Mouse (Mus musculus): ENCODE data around the gene Tspan5. TPM values are rescaled to one million over a fixed set of nuclear protein-coding genes. Genes with fewer than 3 reads are reported as not detected.

The Tspan5 gene
- 16.8 and 17.5 TPM in 2 replicates for polyA plus RNA-seq (2015; fragmentation: Nextera tagmentation; extraction: Ambion mirVana)

GRCm38 (mm10) chr3:138741649-138742565, at the start of gene Tspan5:
Gene Tspan5, plus strand, starts transcription at chr3:138742195.
- peak; percentile 85 for DNase-seq (ENCODE audit: low spot score)

GRCm38 (mm10) chr3:138692302-138692701, 49.7 kb upstream of the Tspan5 start:
- DNase-seq (ENCODE audit: low spot score) = no peak

- no peak for DNase-seq (ENCODE audit: low spot score)
These were observed 38.6 kb upstream of the Tspan5 start for GRCm38 (mm10) chr3:138703399-138703798.

- DNase-seq (ENCODE audit: low spot score) = no peak
These were observed 37.5 kb upstream of the Tspan5 start for GRCm38 (mm10) chr3:138704469-138704868.

- no peak for DNase-seq (ENCODE audit: low spot score)
These were observed 36.1 kb upstream of the Tspan5 start for GRCm38 (mm10) chr3:138705875-138706274.

GRCm38 (mm10) chr3:138709183-138709582, 32.8 kb upstream of the Tspan5 start:
- DNase-seq (ENCODE audit: low spot score) = no peak

GRCm38 (mm10) chr3:138711971-138712370, 30.0 kb upstream of the Tspan5 start:
- DNase-seq (ENCODE audit: low spot score) = no peak

GRCm38 (mm10) chr3:138712452-138713140, 29.4 kb upstream of the Tspan5 start:
- no peak for DNase-seq (ENCODE audit: low spot score)

GRCm38 (mm10) chr3:138713141-138713540, 28.9 kb upstream of the Tspan5 start:
- no peak for DNase-seq (ENCODE audit: low spot score)

- no peak for DNase-seq (ENCODE audit: low spot score)
These were observed 27.2 kb upstream of the Tspan5 start for GRCm38 (mm10) chr3:138714788-138715187.

GRCm38 (mm10) chr3:138715212-138715611, 26.8 kb upstream of the Tspan5 start:
- no peak for DNase-seq (ENCODE audit: low spot score)

GRCm38 (mm10) chr3:138717040-138717439, 25.0 kb upstream of the Tspan5 start:
- DNase-seq (ENCODE audit: low spot score) = no peak

GRCm38 (mm10) chr3:138722152-138722551, 19.8 kb upstream of the Tspan5 start:
- DNase-seq (ENCODE audit: low spot score) = no peak

- DNase-seq (ENCODE audit: low spot score) = no peak
These were observed 14.4 kb upstream of the Tspan5 start for GRCm38 (mm10) chr3:138727571-138727970.

- no peak for DNase-seq (ENCODE audit: low spot score)
These were observed 13.2 kb upstream of the Tspan5 start for GRCm38 (mm10) chr3:138728840-138729239.

GRCm38 (mm10) chr3:138730812-138731211, 11.2 kb upstream of the Tspan5 start:
- no peak for DNase-seq (ENCODE audit: low spot score)

GRCm38 (mm10) chr3:138735760-138736159, 6.2 kb upstream of the Tspan5 start:
- DNase-seq (ENCODE audit: low spot score) = no peak

GRCm38 (mm10) chr3:138739150-138739700, 2.8 kb upstream of the Tspan5 start:
- DNase-seq (ENCODE audit: low spot score) = no peak

- DNase-seq (ENCODE audit: low spot score) = no peak
These were observed 1.7 kb upstream of the Tspan5 start for GRCm38 (mm10) chr3:138740291-138740690.

- DNase-seq (ENCODE audit: low spot score) = no peak
These were observed 1.0 kb upstream of the Tspan5 start for GRCm38 (mm10) chr3:138740843-138741540.

- peak; percentile 43 for DNase-seq (ENCODE audit: low spot score)
These were observed 553 bp downstream of the Tspan5 start for GRCm38 (mm10) chr3:138742566-138742930.

Data from thymus, postnatal 0 days (tissue).